Mouse (Mus musculus): ENCODE measurements around the gene Ankrd53. TPM values are rescaled to one million over a fixed set of nuclear protein-coding genes. Genes with fewer than 3 reads are reported as not detected.

Gene Ankrd53
- total RNA-seq, 2 experiments from 2014 or later: not detected

Other genes starting within 250 kb of the Ankrd53 start
- gene Actg2, start 226.4 kb upstream of the Ankrd53 start, total RNA-seq (2021): 1 to 10 TPM; 3.2 to 5.1 TPM
- 10 to 100 TPM; 13.4 to 13.7 TPM for gene Stambp, start 189.9 kb upstream of the Ankrd53 start, total RNA-seq (2021)
- not detected for gene Clec4f, start 106.5 kb upstream of the Ankrd53 start, total RNA-seq (2021)
- under 1 TPM; 0.37 to 0.76 TPM for gene Cd207, start 84.8 kb upstream of the Ankrd53 start, total RNA-seq (2021)
- not detected for gene Vax2, start 51.4 kb upstream of the Ankrd53 start, total RNA-seq (2021)
- gene Atp6v1b1, start 19.7 kb upstream of the Ankrd53 start, total RNA-seq (2021): under 1 TPM in 1 of 2 experiments, not detected in 1; 0.60 TPM
- gene Tex261, start 13.2 kb downstream of the Ankrd53 start, total RNA-seq (2021): 10 to 100 TPM; 71.0 to 79.6 TPM
- gene Nagk, start 32.3 kb downstream of the Ankrd53 start, total RNA-seq (2021): 10 to 100 TPM; 18.5 to 18.7 TPM
- 10 to 100 TPM; 23.2 to 27.9 TPM for gene Paip2b, start 69.1 kb downstream of the Ankrd53 start, total RNA-seq (2021)
- gene Zfp638, start 104.5 kb downstream of the Ankrd53 start, total RNA-seq (2021): 10 to 100 TPM; 57.2 to 73.8 TPM
- gene Dysf, start 245.9 kb downstream of the Ankrd53 start, total RNA-seq (2021): 100 to 1,000 TPM; 115 to 119 TPM

Measured in heart, postnatal 14 days (tissue).